Mouse (Mus musculus) Patski (cell line): ENCODE data around the gene Mat2a. TPM values are rescaled to one million over a fixed set of nuclear protein-coding genes. Genes with fewer than 3 reads are reported as not detected.

Source experiments
- ATAC-seq: fragments of 100-300 bp; one replicate; pipeline ENCODE4 v1.8.0; 2021
- CTCF ChIA-PET: fragments of 350-600 bp; sonication (Branson Sonifier 250); formaldehyde crosslinking; loops from one replicate; lab custom pipeline; 2022; ENCODE audit warnings: inconsistent platforms; lab: Charles Lee
- POLR2A ChIA-PET: fragments of 350-600 bp; sonication (Branson Sonifier 250); formaldehyde crosslinking; loops from one replicate; lab custom pipeline; 2022; ENCODE audit warnings: antibody characterized with exemption, inconsistent platforms; lab: Charles Lee
- DNase-seq: peaks from one replicate; pipeline ENCODE4 v3.0.0-alpha.2; 2011; ENCODE audit warnings: low read depth, low spot score
- H3K27me3 ChIP-seq: fragments of 371-371 bp; one replicate; pipeline ENCODE4 v1.5.1; 2021
- CTCF ChIP-seq: fragments of 100-300 bp; IDR thresholded peaks from one replicate; pipeline ENCODE4 v1.5.1; 2021
- in situ Hi-C: fragments of 300-500 bp; cut with MboI; formaldehyde crosslinking; loops from 3 replicates; pipeline ENCODE4 v1.11.1; 2018; ENCODE audit warnings: low pct_unique_long_range_greater_than_20kb, mixed read lengths
- polyA plus RNA-seq: library from polyadenylated mRNA; unstranded; gene quantifications from one replicate; pipeline ENCODE4 v1.2.3, GENCODE M21; 2021

Mat2a gene
- polyA plus RNA-seq, 1 experiment from 2014 or later: 181 TPM

DNA sequence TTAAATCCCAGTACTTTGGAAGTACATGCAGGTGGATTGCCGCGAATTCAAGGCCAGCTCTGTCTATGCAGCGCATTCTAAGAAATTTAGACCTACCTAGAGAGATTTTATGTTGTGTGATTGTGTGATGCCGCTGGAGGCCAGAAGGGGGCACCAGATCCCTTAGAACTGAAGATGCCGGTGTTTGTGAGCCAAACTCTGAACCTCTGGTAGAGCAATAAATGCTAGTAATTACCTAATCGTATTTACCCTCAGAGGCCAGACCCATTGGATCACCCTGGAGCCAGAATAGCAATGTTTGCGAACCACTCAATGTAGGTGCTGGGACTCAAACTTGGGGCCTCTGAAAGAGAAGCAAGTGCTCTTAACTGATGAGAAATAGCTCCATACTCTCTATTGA is 37.5 kb downstream of the Mat2a start:
- TF ChIP-seq CTCF: peak; percentile 94
- no peak for DNase-seq
- H3K27me3 ChIP-seq: no peaks in the 10 kb centered on the region
- POLR2A ChIA-PET: no interaction called here
- in situ Hi-C loops: no loop called here
- ATAC-seq: no peak
- CTCF ChIA-PET: interaction anchor here (0.7 to 1.9 kb wide), 5 partner anchors 9 to 81 kb away, joined by 3 to 11 read pairs (median 4); partner anchors contain the start of gene Vamp8

DNA sequence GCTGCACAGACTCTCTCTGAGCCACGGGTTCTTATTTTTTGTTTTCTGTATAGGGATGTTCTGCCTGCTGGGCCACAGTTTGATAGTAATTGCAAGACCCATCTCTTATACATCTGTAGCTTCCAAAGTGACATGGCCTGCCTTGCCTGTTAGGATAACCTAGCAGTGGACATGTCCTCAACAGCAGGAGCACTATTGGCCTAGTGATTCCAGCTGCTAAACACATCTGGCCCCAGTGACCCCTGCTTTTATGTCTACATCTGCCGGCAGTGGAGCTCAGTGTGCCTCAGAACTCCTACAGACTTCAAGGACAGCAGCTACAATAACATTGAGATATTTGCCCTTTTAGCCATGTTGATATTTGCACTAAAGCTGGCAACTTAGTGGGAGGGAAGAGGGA is 39.4 kb downstream of the Mat2a start:
- no peaks in the 10 kb centered on the region for H3K27me3 ChIP-seq
- ATAC-seq: no peak
- TF ChIP-seq CTCF: no peak
- in situ Hi-C loops: no loop called here
- ChIA-PET CTCF (interaction anchor here (1.0 to 1.9 kb wide), 3 partner anchors 9 to 35 kb away, joined by 5 to 7 read pairs (median 5); partner anchors contain the start of gene Vamp8), POLR2A (no interaction called here)
- DNase-seq: no peak

DNA sequence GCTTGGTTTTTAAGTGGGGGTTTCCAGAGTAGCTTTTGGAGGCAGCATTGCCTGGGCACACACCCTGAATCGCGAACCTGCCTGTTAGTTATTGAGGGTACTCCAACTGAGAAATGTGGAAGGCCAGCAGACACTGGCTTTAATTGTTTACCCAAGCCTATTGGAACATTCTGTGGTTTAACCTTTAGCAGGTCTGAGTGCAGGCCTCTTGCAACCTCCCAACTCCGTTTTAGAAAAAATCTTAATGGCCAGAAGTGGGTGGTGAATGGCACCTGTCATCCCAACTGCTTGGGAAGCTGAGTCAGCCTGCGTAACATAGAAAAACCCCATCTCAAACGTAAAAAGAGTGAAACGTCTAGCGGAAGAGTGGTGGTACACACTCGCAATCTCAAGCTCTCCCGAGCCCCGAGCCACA is 42.5 kb downstream of the Mat2a start:
- H3K27me3 ChIP-seq: no peaks in the 10 kb centered on the region
- no peak for ATAC-seq
- POLR2A ChIA-PET: no interaction called here
- no peak for TF ChIP-seq CTCF
- DNase-seq: no peak
- CTCF ChIA-PET: interaction anchor here (0.9 to 1.1 kb wide), 3 partner anchors 11 to 16 kb away, joined by 3 read pairs; no protein-coding TSS in a partner anchor
- in situ Hi-C loops: no loop called here

- no peaks in the 10 kb centered on the region for H3K27me3 ChIP-seq
- ChIA-PET POLR2A (no interaction called here), CTCF (interaction anchor here (1.3 kb wide), 1 partner anchor 10 kb away, joined by 4 read pairs; no protein-coding TSS in a partner anchor)
- ATAC-seq (no peak), DNase-seq (no peak)
- no peak for TF ChIP-seq CTCF
- in situ Hi-C loops: no loop called here
These were observed 47.0 kb downstream of the Mat2a start for GRCm38 (mm10) chr6:72392341-72392740.

DNA sequence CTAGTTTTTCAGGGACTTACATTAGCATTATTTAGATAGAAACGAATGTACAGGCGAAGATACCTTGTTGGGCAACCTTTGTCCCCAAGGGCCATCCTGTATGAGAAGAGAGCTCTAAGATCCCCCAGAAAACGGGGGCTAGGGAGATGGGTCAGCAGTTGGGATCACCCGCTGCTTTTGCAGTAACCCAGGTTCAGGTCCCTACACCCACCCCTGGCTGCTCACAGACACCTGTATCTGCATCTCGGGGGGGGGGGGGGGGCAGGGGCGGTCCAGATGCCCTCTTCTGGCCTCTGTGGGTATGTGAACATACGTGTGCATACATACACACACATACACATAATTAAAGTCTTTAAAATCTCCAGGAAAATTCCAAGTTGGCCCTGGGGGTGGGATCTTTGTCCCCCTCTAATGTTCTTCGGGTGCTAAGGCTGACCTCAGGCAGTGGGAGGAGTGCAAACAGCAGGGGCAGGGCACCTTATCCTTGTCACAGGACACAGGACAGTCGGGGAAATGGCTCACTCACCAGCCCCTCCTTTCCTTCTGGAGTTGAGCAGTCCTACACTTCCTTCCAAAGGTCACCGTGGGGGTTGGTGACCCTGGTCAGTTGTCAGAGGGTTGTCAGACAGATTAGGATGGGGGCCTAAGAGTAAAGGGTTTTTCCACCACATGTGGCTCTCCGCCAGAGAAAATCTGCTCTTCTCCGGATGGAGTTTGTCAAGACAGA is 48.4 kb downstream of the Mat2a start:
- ChIA-PET CTCF (interaction anchor here (0.8 to 3.2 kb wide), 11 partner anchors 9 to 66 kb away, joined by 3 to 11 read pairs (median 5); partner anchors contain the start of genes Tmem150a and Vamp5), POLR2A (interaction anchor here (1.1 to 1.2 kb wide), 2 partner anchors 20 to 27 kb away, joined by 3 to 4 read pairs; no protein-coding TSS in a partner anchor)
- DNase-seq (no peak), ATAC-seq (no peak)
- no peaks in the 10 kb centered on the region for H3K27me3 ChIP-seq
- TF ChIP-seq CTCF: no peak
- in situ Hi-C loops: no loop called here

GRCm38 (mm10) chr6:72389941-72390771 is 49.2 kb downstream of the Mat2a start, which contains the start of gene Vamp8:
Gene Vamp8 (minus strand): TSS chr6:72390703.
- ChIA-PET CTCF (interaction anchor here (0.9 to 3.2 kb wide), 14 partner anchors 8 to 65 kb away, joined by 3 to 11 read pairs (median 4); partner anchors contain the start of genes Tmem150a and Vamp5), POLR2A (interaction anchor here (0.5 to 1.7 kb wide), 5 partner anchors 11 to 64 kb away, joined by 3 to 7 read pairs (median 3); partner anchors contain the start of genes Rnf181 and Vamp5)
- in situ Hi-C loops: no loop called here
- DNase-seq (no peak), ATAC-seq (peak; percentile 68)
- TF ChIP-seq CTCF: no peak
- H3K27me3 ChIP-seq: no peaks in the 10 kb centered on the region

DNA sequence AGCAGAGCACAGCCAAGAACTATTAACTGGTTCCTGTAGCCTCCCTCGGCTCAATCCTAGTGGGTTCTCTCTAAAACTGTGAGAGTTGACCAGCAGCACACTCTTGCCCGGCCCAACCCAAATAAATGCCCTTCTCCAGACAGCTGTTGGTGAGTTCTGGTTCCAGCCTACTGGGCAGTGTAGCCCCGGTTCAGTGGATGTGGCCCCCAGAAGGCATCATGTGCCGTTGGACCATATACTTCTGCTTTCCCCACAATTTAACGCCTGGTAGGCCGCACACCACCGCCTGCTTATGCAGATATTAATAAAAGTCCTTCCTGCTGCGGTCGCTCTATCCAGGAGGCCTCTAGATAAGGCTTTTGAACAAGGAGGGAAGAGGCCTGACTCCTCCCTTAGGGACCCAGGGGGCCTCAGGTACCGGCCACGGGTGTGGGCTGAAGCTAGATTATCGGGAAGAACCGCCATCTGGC is 49.9 kb downstream of the Mat2a start:
- TF ChIP-seq CTCF: no peak
- in situ Hi-C loops: no loop called here
- DNase-seq (no peak), ATAC-seq (peak; percentile 15)
- CTCF ChIA-PET: interaction anchor here (0.9 to 3.2 kb wide), 14 partner anchors 8 to 65 kb away, joined by 3 to 11 read pairs (median 4); partner anchors contain the start of genes Tmem150a and Vamp5
- POLR2A ChIA-PET: interaction anchor here (0.8 to 1.7 kb wide), 3 partner anchors 10 to 26 kb away, joined by 3 to 7 read pairs (median 3); partner anchors contain the start of genes Rnf181 and Vamp5
- H3K27me3 ChIP-seq: no peaks in the 10 kb centered on the region

DNA sequence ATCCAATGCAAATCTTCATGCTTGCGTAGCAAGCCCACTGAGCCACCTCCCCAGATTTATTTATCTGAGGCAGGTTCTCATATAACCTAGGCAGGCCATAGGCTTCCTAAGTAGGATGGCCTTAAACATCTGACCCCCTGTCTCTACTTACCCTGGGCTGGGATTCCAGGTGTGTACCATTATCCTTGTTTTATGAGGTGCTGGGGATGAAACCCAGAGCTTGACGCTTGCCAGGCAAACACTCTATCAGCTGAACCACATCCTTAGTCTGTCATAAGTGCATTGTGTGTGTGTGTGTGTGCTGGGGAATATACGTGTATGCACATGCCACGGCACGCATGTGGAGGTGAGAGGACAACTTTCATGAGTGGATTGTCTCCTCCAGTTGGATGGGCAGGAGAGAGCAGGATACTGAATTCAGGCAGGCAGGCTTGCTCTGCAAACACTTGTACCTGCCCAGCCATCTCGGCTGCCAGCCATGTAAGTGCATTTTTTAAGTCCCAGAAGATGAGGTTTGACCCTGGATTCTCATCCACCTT is 50.5 kb downstream of the Mat2a start:
- ATAC-seq (no peak), DNase-seq (no peak)
- no peak for TF ChIP-seq CTCF
- in situ Hi-C loops: no loop called here
- no peaks in the 10 kb centered on the region for H3K27me3 ChIP-seq
- POLR2A ChIA-PET: interaction anchor here (1.7 kb wide), 1 partner anchor 10 kb away, joined by 7 read pairs; the partner anchor contains the start of gene Vamp5
- CTCF ChIA-PET: interaction anchor here (1.2 to 3.2 kb wide), 5 partner anchors 8 to 35 kb away, joined by 4 to 11 read pairs (median 4); partner anchors contain the start of gene Vamp5

DNA sequence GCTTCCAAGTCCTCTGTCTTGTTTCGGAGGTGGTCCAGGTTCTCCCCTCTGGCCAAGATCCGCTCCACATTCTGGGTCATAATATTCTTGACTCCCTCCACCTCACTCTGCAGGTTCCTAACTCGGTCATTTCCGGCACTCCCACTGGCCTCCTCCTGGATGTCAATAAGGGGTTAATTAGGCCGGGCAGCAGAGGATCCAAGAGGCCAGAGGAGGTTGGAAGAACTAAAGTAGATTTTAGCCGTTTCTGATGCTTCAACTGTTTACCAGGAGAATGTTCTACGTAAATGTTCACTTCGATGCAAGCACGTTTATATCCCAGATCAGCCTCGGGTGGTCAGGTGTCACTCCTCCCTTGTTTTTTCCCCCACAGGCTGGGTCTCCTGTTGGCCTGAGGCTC is 51.1 kb downstream of the Mat2a start:
- TF ChIP-seq CTCF: no peak
- H3K27me3 ChIP-seq: no peaks in the 10 kb centered on the region
- ChIA-PET POLR2A (interaction anchor here (0.9 kb wide), 1 partner anchor 43 kb away, joined by 3 read pairs; the partner anchor contains the start of gene Usp39), CTCF (interaction anchor here (1.5 kb wide), 1 partner anchor 19 kb away, joined by 4 read pairs; no protein-coding TSS in a partner anchor)
- in situ Hi-C loops: no loop called here
- ATAC-seq: no peak
- DNase-seq: no peak
